In genomic region chr16:95206445-95206844, GRCm38 (mm10) we compare ENCODE assay signal across 35 mouse cellular contexts. TPM values are rescaled to one million over a fixed set of nuclear protein-coding genes. Genes with fewer than 3 reads are reported as not detected.
"Had no signal": no experiment of that assay in that cellular context is flagged by ENCODE, and none has a peak within 500 bp of the region (broad histone marks: within the 10 kb centered on the region; RNA-seq: fewer than 3 reads in every experiment).

No protein-coding gene starts in this region.

- H3K4me2 ChIP-seq: limb, embryonic 12.5 days; limb, embryonic 13.5 days; limb, embryonic 15.5 days; liver, embryonic 11.5 days; liver, embryonic 12.5 days; liver, embryonic 13.5 days; liver, embryonic 15.5 days; lung, embryonic 14.5 days; lung, embryonic 15.5 days; midbrain, embryonic 11.5 days; midbrain, embryonic 12.5 days; midbrain, embryonic 15.5 days; neural tube, embryonic 12.5 days had no signal

- H3K27me3 ChIP-seq: limb, embryonic 12.5 days; limb, embryonic 13.5 days; limb, embryonic 15.5 days; liver, embryonic 12.5 days; liver, embryonic 13.5 days; liver, embryonic 15.5 days; lung, embryonic 15.5 days; midbrain, embryonic 12.5 days; midbrain, embryonic 15.5 days; neural tube, embryonic 12.5 days had no signal

- H3K9ac ChIP-seq: limb, embryonic 12.5 days; limb, embryonic 13.5 days; limb, embryonic 15.5 days; liver, embryonic 12.5 days; liver, embryonic 13.5 days; liver, embryonic 14.5 days; liver, embryonic 15.5 days; liver, postnatal 0 days; lung, embryonic 14.5 days; lung, embryonic 15.5 days; midbrain, embryonic 12.5 days; midbrain, embryonic 15.5 days; neural tube, embryonic 12.5 days had no signal

- ATAC-seq: liver, embryonic 12.5 days; liver, postnatal 0 days; lung, postnatal 0 days; midbrain, embryonic 15.5 days; midbrain, embryonic 16.5 days had no signal

- H3K4me1 ChIP-seq: limb, embryonic 10.5 days; limb, embryonic 12.5 days; liver, embryonic 12.5 days; liver, embryonic 13.5 days; liver, embryonic 15.5 days; lung, embryonic 15.5 days; midbrain, embryonic 10.5 days; midbrain, embryonic 12.5 days; midbrain, embryonic 15.5 days; neural tube, embryonic 12.5 days had no signal

- DNase-seq: left cerebral cortex, postnatal 4 days; liver; liver, embryonic 13.5 days; liver, postnatal 0 days; lung, adult 18-20 months; lung, adult 2 months; lung, embryonic 14.5 days; lung, postnatal 10 days; lung, postnatal 14 days; lung, postnatal 36 days; lung, postnatal 4 days; midbrain, embryonic 14.5 days had no signal

- H3K9me3 ChIP-seq: limb, embryonic 10.5 days; limb, embryonic 12.5 days; limb, embryonic 13.5 days; limb, embryonic 15.5 days; liver, embryonic 12.5 days; liver, embryonic 13.5 days; liver, embryonic 15.5 days; lung, embryonic 15.5 days; midbrain, embryonic 10.5 days; midbrain, embryonic 12.5 days; midbrain, embryonic 15.5 days; neural tube, embryonic 12.5 days had no signal

- H3K4me3 ChIP-seq: limb, embryonic 10.5 days; limb, embryonic 12.5 days; limb, embryonic 13.5 days; limb, embryonic 15.5 days; liver, embryonic 12.5 days; liver, embryonic 13.5 days; liver, embryonic 15.5 days; lung, embryonic 15.5 days; megakaryocyte, embryonic 14.5 days; midbrain, embryonic 10.5 days; midbrain, embryonic 12.5 days; midbrain, embryonic 15.5 days; myocyte; neural tube, embryonic 12.5 days had no signal

- H3K36me3 ChIP-seq: limb, embryonic 10.5 days; limb, embryonic 12.5 days; limb, embryonic 13.5 days; limb, embryonic 15.5 days; liver, embryonic 12.5 days; liver, embryonic 13.5 days; liver, embryonic 15.5 days; lung, embryonic 15.5 days; midbrain, embryonic 10.5 days; midbrain, embryonic 12.5 days; midbrain, embryonic 15.5 days; neural tube, embryonic 12.5 days had no signal

- H3K27ac ChIP-seq: limb, embryonic 10.5 days; limb, embryonic 12.5 days; limb, embryonic 13.5 days; limb, embryonic 15.5 days; liver, embryonic 12.5 days; liver, embryonic 13.5 days; liver, embryonic 14.5 days; liver, embryonic 15.5 days; lung, embryonic 15.5 days; macrophage; midbrain, embryonic 10.5 days; midbrain, embryonic 12.5 days; midbrain, embryonic 15.5 days; neural tube, embryonic 12.5 days had no signal

RNA-seq across cellular contexts. Expression of gene Kcnj15, which starts 50.9 kb away (rescaled TPM):
- total RNA-seq: megakaryocyte, adult 5-6 weeks; megakaryocyte-erythroid progenitor cell, adult 5-6 weeks; midbrain, postnatal 0 days; monocyte, adult 5-6 weeks had no signal
- polyA plus RNA-seq: macrophage; midbrain, embryonic 14.5 days had no signal
